Mouse (Mus musculus): ENCODE results near the gene Pttg1.

The Pttg1 gene

GRCm38 (mm10) chr11:43373367-43373766 lies 52.7 kb downstream of the Pttg1 start:
- no peak for DNase-seq

GRCm38 (mm10) chr11:43371807-43372206 lies 54.2 kb downstream of the Pttg1 start:
- DNase-seq, result no peak

Data from kidney, adult 9 months (tissue).